Mouse (Mus musculus): ENCODE measurements at regions not wholly inside any gene's neighbourhood (a gene's known extent, or its start where the extent isn't known, plus 50 kb on each side); places are given as distances from the start of the nearest gene placed in this dataset.

DNA sequence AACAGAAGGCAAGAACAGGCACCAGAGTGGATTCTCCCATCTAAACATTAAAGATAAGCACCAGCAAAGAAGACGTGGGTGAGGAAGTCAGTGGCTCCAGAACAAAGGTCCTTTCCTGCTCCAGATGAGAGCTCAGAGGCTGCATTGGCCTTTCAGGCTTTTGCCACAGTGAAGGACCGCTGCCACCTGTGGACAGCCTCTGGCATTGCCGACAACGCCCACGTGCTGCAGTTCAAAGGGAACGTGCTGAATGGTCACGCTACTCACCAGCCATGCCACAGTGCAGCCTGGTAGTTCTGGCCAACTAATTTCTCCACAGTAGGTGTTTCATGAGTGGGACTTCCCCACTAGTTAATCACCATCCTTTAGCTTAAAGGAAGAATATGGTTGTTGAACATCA, 365.1 kb downstream of the Dmrt2 start:
- DNase-seq (ENCODE audit: low spot score) = no peak

DNA sequence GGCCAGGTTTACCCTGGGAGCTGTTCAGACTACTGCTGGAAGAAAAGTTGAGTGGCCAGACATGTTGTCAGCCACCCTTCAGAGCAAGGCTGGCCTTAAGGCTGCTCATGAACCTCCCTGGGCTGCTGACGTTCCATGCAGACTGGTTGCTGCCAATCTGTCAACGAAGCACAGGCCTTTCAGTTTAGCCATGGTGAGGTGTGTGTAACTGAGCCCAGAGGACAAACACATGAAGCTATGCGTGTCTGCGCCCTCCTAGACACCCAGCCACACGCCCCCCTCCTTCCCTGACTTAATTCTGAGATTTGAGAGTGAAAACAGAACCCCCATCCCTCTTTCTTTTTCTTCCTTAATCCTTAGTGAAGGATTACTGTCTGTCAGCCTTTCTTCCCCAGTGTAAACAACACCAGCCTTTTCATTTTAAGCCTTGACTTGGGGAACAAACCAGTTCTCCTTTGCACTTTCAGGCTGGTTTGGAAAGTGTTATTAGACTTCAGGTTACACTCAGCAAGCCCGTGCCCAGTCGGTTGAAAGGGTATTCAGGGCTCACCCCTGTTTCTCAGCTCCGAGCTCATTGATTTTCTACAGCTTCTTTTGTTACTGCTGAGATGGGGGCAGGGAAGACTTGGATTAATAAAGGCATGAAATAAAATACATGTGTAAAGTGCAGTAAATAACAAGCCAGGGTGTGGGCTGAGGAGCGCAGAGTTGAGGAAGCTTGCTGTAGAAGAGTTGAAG, 379.4 kb downstream of the Dmrt2 start:
- no peak for DNase-seq (ENCODE audit: low spot score)

DNA sequence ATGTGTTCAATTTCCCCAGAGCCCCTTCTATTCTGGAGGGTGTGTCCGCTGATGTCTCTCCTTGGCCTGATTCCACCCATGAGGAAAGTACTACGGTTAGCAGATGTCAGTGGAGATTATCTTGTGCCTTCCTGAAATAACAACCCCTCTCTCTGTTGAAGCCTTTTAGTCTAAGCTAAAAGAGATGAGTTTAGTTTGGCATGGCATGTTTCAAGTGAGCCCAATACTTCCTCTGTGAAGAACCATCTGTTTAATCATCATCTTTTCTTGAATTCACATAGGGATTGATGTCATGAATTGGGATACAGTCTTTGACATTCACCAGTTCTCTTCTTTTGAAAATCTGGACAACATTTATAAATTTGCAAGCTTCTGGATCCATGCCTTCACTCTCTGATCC, 387.5 kb downstream of the Dmrt2 start:
- DNase-seq (ENCODE audit: low spot score) = no peak

DNA sequence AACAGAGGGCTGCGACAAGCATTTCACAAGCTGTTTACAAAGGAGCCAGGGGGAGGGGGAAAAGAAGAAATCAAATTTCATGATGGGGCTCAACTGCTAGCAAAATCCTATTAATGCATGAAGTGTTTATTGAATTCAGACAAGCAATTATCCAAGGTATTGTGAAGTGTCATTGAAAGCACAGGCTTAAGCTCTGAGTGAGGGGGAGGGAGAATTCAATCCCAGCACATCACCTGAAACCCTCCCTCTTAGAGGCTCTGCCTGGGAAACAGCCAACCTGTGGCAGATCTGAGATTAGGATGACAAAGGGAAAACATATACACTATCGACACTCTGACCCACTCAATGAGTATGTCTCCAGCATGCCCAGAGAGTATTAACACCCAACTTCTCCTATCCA, 396.3 kb downstream of the Dmrt2 start:
- DNase-seq (ENCODE audit: low spot score) = no peak

- no peak for DNase-seq (ENCODE audit: low spot score)
Measured at GRCm38 (mm10) chr19:26069908-26070307, 397.7 kb downstream of the Dmrt2 start.

DNA sequence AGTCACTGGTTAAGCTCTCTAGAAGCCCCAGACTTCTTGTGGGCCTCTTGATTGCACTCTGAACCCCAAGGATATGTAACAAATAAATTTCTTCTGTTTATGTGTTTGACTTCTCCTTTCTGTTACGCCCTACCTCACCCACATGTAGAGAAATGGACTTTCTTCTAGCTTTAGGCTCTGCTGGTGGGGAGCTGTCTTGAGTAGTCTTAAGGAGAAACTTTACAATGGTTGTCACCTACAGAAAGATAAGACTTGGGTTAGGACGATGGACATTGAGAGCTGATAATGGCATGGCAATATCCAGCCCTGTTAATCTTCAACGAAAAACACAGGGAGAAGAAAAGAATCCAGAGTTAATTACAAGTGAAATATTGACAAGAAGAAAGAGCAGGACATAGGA, 416.1 kb downstream of the Dmrt2 start:
- no peak for DNase-seq (ENCODE audit: low spot score)

GRCm38 (mm10) chr19:26091386-26091785, 419.2 kb downstream of the Dmrt2 start:
- DNase-seq (ENCODE audit: low spot score) = no peak

GRCm38 (mm10) chr19:26093844-26094243, 421.6 kb downstream of the Dmrt2 start:
- DNase-seq (ENCODE audit: low spot score) = no peak

GRCm38 (mm10) chr19:26114326-26114725, 442.1 kb downstream of the Dmrt2 start:
- no peak for DNase-seq (ENCODE audit: low spot score)

- DNase-seq (ENCODE audit: low spot score) = no peak
Measured at GRCm38 (mm10) chr19:26128423-26128822, 456.2 kb downstream of the Dmrt2 start.

GRCm38 (mm10) chr19:26134385-26134784, 462.2 kb downstream of the Dmrt2 start:
- DNase-seq (ENCODE audit: low spot score) = no peak

GRCm38 (mm10) chr19:26135398-26136104, 463.3 kb downstream of the Dmrt2 start:
- no peak for DNase-seq (ENCODE audit: low spot score)

- DNase-seq (ENCODE audit: low spot score) = no peak
Measured at GRCm38 (mm10) chr19:26140647-26141046, 464.2 kb upstream of the Smarca2 start.

DNA sequence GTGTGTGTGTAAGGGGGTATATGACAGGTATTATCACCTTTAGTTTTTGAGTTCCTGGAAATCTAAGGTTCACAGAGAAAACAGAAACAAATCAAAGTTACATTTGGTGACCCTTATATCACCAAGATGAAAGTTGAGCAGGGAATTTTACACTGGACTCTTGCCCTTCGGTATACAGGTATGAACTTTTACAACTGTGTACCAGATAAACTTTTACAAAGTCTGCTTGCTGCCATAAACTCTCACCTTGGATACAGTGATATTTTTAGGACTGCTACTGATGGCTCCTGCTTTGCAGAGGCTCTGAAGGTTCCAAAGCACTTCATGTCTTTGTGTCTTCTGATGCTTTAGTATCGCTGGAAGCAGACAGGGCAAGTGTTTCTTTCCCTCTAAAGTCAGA, 461.3 kb upstream of the Smarca2 start:
- DNase-seq (ENCODE audit: low spot score) = no peak

- no peak for DNase-seq (ENCODE audit: low spot score)
Measured at GRCm38 (mm10) chr19:26151216-26151615, 453.6 kb upstream of the Smarca2 start.

DNA sequence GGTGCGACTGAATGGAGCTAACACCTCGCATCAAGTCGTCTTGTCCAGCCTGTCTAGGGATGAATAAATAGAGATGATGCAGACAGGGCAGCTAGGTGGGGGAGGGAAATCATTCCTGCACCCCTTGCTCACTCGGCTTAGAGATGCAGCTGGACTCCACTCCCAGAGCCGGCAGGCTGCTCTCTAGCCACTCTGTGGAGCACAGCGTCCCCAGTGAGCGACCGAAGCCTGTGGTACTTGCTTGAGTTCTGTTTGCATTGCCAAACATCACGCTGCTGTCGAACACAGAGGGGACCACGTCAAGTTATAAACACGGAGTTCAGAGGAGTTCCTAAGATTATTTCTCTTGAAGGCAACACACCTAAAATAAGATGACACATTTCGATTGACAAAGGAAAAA, 439.9 kb upstream of the Smarca2 start:
- DNase-seq (ENCODE audit: low spot score) = no peak

DNA sequence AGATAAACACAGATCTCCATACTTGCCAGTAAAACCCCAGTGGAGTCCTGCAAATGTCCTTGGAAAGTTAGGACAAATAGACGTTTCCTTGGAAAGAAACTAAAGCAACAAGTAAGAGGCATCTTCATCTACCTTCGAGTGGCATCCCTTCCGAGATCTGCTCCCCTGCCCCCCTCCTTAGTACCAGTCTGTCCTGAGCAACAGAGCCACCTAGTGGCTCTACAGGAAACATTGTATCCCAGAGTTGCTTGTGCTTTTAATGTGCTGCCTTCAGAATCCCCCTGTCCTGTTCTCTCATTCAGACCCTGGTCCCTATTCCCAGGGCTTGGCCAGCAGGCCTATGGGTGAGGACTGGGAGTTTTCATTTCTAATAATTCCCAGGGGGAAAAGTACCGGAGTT, 423.1 kb upstream of the Smarca2 start:
- DNase-seq (ENCODE audit: low spot score) = no peak

DNA sequence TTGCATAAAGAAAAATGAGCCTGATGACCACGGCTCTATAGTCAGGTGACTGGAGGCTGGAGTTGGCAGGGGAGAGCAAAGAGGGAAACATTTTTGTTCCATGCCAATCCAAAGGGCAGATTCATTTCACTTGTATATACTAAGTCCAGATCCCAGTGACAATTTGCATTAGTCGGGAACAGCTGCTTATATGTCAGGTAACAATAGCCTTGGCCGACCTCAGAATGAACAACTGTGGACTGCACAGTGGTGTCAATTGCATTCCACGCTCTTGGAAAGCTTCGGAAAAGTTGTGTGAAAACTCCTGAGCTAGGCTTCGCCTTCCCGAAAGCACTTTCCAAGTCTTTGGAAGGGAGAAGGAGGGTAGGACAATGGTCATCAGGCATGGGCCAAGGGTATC, 419.8 kb upstream of the Smarca2 start:
- DNase-seq (ENCODE audit: low spot score) = no peak

- DNase-seq (ENCODE audit: low spot score) = no peak
Measured at GRCm38 (mm10) chr19:26190803-26191202, 414.0 kb upstream of the Smarca2 start.

DNA sequence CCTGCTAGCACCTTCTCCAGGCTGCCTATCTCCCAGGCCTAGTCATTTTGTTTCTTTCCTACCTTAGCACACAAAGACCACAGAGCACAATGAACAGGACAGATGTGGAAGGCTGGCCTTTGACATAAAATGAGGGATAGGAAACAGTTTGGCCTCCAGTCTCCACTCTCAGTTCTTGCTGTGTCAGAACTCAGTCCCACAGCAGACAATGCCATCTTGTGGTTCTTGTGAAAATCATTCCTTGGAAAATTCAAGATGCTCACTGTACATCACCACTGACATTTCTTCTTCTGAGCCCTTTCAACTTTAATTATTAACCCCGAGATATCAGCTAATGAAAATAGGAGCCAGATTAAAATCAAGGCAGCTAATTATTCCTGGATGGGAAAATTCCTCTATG, 411.2 kb upstream of the Smarca2 start:
- DNase-seq (ENCODE audit: low spot score) = no peak

- DNase-seq (ENCODE audit: low spot score) = no peak
Measured at GRCm38 (mm10) chr19:26208760-26209159, 396.1 kb upstream of the Smarca2 start.

- no peak for DNase-seq (ENCODE audit: low spot score)
Measured at GRCm38 (mm10) chr19:26234539-26234938, 370.3 kb upstream of the Smarca2 start.

DNA sequence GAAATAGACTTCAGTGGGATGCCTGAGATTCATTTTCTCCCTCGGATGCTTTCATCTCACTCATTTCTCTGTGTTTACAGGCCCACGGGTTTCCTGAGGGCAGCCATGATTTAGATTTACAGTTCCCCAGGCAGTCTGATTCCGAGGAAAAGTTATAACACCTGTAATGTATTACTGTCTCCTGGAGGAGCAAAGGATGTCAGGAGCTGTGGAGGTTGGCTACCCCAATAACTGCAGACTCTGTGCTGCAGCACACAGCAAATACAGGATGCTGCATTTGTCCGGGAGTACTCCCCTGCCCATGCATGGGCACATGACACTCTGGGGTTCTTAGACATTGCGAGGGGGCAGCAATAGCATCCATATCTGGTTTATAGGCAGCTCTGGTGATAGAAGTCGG, 360.8 kb upstream of the Smarca2 start:
- DNase-seq (ENCODE audit: low spot score) = no peak

DNA sequence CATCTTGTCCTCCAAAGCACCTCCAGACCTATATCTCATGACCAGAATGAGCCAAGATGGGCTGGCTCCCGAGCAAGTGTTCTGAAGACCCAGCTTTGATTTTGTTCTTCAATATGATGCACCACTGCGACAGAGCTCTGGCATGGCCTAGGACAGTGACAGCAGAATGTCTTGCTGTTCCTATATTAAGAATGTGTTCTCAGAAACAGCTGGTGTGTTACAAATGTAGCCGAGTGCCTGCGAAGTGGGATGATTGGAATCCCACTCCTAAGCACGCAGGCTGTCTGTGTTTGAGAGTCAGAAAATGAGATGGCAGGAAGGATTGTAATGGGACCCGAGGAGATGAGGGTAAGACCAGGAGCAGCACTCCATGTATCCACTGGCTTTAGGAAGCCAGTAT, 355.1 kb upstream of the Smarca2 start:
- DNase-seq (ENCODE audit: low spot score) = peak; percentile 24

Data from layer of hippocampus, adult 9-10 months (tissue).